Mouse (Mus musculus) Patski (cell line): Measurements from ENCODE around the gene Mdga2. TPM values are rescaled to one million over a fixed set of nuclear protein-coding genes. Genes with fewer than 3 reads are reported as not detected.

Experiments
- ATAC-seq: fragments of 100-300 bp; one replicate; pipeline ENCODE4 v1.8.0; 2021
- CTCF ChIA-PET: fragments of 350-600 bp; sonication (Branson Sonifier 250); formaldehyde crosslinking; loops from one replicate; lab custom pipeline; 2022; ENCODE audit warnings: inconsistent platforms; lab: Charles Lee
- POLR2A ChIA-PET: fragments of 350-600 bp; sonication (Branson Sonifier 250); formaldehyde crosslinking; loops from one replicate; lab custom pipeline; 2022; ENCODE audit warnings: antibody characterized with exemption, inconsistent platforms; lab: Charles Lee
- DNase-seq: peaks from one replicate; pipeline ENCODE4 v3.0.0-alpha.2; 2011; ENCODE audit warnings: low read depth, low spot score
- H3K27me3 ChIP-seq: fragments of 371-371 bp; one replicate; pipeline ENCODE4 v1.5.1; 2021
- CTCF ChIP-seq: fragments of 100-300 bp; IDR thresholded peaks from one replicate; pipeline ENCODE4 v1.5.1; 2021
- in situ Hi-C: fragments of 300-500 bp; cut with MboI; formaldehyde crosslinking; loops from 3 replicates; pipeline ENCODE4 v1.11.1; 2018; ENCODE audit warnings: low pct_unique_long_range_greater_than_20kb, mixed read lengths
- polyA plus RNA-seq: library from polyadenylated mRNA; unstranded; gene quantifications from one replicate; pipeline ENCODE4 v1.2.3, GENCODE M21; 2021

Gene Mdga2
- polyA plus RNA-seq, 1 experiment from 2014 or later = not detected

DNA sequence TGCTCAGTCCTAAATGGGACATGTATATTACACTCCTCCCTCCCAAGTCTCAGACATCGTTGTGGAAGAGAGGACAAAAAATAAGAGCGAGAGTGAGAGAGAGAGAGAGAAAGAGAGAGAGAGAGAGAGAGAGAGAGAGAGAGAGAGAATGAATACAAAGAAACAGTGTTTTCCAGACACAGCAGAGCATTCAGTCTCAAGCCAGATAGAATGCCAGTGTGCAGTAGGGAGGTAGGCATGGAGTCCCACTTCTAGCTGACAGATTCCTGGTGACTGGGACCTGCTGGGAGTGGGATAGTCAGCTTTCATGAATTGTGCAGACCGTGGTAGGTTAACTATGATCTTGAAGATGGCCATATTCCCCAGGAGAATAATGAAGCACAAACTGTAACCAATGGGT lies 542.8 kb downstream of the Mdga2 start:
- DNase-seq (no peak), ATAC-seq (no peak)
- in situ Hi-C loops = no loop called here
- CTCF ChIA-PET = no interaction called here
- TF ChIP-seq CTCF = no peak
- no peaks in the 10 kb centered on the region for H3K27me3 ChIP-seq
- POLR2A ChIA-PET = no interaction called here

DNA sequence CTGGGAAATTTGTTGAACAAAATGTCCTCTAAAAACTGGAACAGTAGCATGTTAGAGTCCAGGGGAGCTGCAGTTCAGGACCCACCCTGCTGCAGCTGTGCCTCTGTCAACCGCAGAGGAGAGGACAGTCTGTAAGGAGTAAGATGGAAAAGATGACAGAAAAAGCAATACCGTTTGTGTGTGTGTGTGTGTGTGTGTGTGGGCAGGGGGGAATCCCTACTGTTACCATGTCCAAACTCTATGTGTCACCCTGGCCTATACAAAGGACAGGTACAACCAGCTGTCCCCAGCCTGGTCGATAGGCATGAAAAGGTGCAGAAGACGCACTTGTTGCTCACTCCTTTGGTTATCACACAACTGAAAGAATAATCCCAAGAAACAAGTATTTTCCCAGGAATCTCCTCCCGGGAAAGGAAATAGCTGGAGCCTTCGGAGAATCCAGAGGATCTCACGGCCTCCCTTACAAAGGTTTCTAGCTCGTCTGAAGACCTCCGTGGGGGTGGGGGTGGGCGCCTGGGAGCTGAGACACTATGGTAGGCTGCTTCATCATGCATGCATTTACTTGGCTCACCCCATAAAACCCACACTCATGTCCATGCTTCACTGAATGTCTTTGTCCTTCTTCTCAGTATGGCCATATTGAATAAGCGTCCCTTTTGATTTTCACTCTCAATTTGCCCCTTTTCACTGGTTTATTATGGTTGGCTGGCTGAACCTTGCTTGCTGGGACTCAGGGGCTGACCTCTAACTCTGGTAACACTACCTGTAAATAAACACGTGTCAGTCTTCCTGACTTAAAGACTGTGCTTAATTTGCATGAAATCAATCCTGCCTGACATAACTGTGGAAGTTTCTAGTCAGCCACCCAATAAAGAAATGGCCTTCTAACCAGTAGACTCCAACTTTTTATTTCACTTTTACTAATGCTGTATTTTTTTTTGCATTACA lies 573.5 kb downstream of the Mdga2 start:
- ATAC-seq = no peak
- no peaks in the 10 kb centered on the region for H3K27me3 ChIP-seq
- ChIA-PET POLR2A (no interaction called here), CTCF (no interaction called here)
- in situ Hi-C loops = no loop called here
- no peak for TF ChIP-seq CTCF
- DNase-seq = no peak

DNA sequence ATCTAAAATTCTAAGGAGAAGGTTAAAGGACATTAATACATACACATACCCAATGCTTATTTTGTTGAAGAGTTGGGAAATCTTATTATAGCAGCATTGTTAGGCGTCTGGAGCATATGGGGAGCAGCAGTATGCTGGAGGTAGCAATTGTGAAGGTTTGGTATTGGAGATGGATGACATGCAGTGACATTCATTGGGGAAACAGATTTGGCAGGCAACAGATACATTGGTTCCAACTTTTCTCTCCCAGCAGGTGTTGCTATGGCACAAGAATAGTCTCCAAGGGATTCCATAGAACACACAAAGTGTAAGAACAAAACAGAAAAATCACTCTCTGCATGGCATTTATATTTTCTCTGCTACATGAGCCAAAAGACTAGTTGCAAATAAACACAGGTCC lies 581.9 kb downstream of the Mdga2 start:
- no peak for TF ChIP-seq CTCF
- ChIA-PET CTCF (no interaction called here), POLR2A (no interaction called here)

DNA sequence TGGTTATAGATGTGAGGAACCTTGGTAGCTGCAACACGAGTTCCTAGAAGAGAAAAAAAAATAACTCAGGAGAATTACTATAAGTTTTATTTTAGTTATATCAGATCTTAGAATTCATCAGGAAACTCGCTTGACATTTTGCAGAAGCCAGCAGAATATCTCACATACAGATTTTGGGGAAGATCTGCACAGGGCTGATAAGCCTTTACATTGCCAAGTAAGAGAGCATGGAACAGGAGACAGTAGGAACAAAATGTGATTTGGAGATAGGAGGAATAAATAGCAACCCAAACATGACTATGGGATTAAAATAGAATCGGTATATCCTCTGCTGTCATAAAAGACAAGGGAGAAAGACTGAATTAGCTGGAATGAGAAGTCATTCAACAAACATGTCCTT lies 602.4 kb downstream of the Mdga2 start:
- TF ChIP-seq CTCF = no peak
- CTCF ChIA-PET = no interaction called here
- in situ Hi-C loops = no loop called here
- DNase-seq = no peak
- H3K27me3 ChIP-seq = no peaks in the 10 kb centered on the region
- POLR2A ChIA-PET = no interaction called here
- ATAC-seq = no peak

More for the DNA sequence above, 581.9 kb downstream of the Mdga2 start:
- H3K27me3 ChIP-seq = no peaks in the 10 kb centered on the region
- no peak for ATAC-seq
- in situ Hi-C loops = no loop called here
- DNase-seq = no peak

DNA sequence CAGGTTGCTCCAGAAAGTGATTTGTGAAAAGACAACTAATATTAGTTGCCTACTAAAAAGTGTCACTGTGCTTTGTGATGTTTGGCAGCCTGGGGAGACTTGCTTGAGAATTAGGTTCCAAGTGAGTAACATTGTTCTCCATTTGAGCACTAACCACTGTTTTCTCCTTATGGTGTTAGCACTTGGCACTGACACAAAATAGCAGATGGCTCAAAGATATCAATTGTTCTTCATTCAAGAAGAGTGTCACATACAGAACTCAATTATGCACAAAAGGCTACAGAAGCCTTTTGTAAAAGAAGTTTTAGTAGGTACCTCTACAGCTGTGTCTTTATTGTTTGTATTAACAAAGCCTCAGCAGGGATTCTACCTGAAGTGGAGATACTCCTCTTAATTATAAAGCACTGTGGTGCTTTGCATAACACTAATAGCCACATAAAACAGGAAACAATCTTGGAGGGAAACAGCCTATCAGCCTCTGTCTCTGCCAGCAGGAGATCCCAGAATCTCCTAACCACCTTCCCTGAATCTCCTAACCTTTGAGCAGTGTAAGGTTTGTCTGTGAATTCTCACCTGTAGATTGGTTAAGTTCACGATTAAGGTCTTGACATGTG lies 630.6 kb downstream of the Mdga2 start:
- POLR2A ChIA-PET = no interaction called here
- H3K27me3 ChIP-seq = no peaks in the 10 kb centered on the region
- CTCF ChIA-PET = no interaction called here
- no peak for DNase-seq
- no peak for ATAC-seq
- TF ChIP-seq CTCF = no peak
- in situ Hi-C loops = no loop called here

DNA sequence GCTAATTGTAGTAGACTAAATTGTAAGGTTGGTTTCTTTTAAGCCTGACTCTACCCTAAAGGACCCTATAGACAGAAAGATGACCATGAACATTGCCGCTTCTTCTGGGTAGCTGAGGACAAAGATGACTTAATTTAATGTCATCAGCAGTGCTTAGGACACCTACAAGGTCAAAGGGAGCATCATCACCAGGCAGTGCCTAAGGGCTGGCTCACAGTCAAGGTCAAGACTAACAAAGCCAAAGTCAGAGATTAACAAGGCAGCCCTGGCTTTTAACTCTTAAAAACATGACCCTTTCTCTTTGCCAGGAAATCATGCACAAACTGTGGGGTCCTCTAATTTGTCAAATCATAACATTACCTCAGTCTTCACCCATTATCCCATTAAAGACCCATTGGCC lies 657.0 kb downstream of the Mdga2 start:
- CTCF ChIA-PET = no interaction called here
- ATAC-seq = no peak
- POLR2A ChIA-PET = no interaction called here
- no peak for DNase-seq
- H3K27me3 ChIP-seq = no peaks in the 10 kb centered on the region
- in situ Hi-C loops = no loop called here
- no peak for TF ChIP-seq CTCF

DNA sequence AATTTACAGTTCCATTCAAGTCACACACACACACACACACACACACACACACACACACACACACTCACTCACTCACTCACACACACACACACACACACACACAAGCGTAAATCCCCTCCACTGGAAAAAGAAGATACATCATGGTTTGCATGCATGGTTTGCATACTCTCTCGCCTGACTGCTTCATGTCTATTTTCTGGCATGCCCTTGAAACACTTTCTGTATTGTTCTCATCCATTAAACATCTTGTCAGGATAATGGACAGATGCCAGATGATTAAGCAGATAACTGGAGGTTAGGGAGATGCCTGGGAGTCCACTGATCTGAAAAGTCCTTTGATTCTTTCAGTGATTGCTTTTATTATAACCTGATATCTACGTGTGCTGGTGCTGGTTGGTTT lies 665.5 kb downstream of the Mdga2 start:
- TF ChIP-seq CTCF = no peak
- no peaks in the 10 kb centered on the region for H3K27me3 ChIP-seq
- no peak for ATAC-seq
- POLR2A ChIA-PET = no interaction called here
- no peak for DNase-seq
- CTCF ChIA-PET = no interaction called here
- in situ Hi-C loops = no loop called here

DNA sequence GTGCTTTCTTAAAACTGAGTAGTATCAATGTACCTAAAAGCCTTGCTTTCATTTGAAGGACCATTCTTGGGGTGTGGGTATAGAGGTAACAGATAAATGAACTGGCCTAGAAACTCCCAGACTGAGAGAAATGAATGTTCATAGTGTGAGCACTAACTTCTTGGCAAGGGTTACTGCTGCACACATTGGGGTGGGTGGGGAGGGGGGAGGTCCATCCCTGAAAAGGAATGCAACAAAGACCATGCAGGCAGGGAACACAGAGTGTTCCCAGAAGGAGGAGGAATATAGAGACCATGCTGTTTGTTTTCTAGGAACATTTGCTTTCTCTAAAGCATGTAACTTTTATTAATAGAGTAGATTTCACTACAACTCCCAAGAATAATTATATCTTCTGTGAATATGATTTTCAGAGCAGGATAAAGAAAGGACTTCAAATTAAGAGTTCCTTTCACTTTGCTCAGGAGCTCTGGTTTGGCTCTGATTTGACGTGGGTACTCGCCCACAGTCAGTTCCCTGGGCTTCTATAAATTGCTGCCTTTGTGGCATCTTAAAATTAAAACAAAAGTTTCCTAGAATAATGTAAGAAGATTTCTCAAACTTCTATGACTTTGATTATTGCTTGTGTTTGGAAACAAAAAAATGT lies 666.0 kb downstream of the Mdga2 start:
- in situ Hi-C loops = no loop called here

DNA sequence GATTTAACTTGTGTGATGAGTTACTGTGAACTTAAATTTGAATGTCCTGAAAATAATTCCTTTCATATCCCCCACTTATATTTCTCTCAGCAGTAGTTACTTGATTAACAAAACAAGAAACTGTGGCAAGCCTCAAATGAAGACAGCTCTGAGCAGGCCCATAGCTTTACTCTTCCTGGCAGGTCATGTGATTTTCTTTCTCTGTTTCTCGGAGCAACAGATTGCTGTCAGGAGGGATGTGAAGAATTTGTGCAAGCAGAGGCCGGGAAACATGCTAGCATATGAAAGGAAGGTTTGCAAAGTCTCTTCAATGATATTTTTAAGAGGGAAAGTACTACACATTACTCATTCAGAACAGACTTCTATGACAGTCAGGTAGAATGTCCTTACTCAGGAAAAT lies 697.4 kb downstream of the Mdga2 start:
- CTCF ChIA-PET = interaction anchor here (1.3 kb wide), 1 partner anchor 31 kb away, joined by 3 read pairs; no protein-coding TSS in a partner anchor
- TF ChIP-seq CTCF = no peak
- H3K27me3 ChIP-seq = no peaks in the 10 kb centered on the region
- DNase-seq (no peak), ATAC-seq (no peak)
- POLR2A ChIA-PET = no interaction called here
- in situ Hi-C loops = no loop called here

More for the DNA sequence above, 666.0 kb downstream of the Mdga2 start:
- no peaks in the 10 kb centered on the region for H3K27me3 ChIP-seq
- ChIA-PET CTCF (no interaction called here), POLR2A (no interaction called here)
- DNase-seq (no peak), ATAC-seq (no peak)
- no peak for TF ChIP-seq CTCF

DNA sequence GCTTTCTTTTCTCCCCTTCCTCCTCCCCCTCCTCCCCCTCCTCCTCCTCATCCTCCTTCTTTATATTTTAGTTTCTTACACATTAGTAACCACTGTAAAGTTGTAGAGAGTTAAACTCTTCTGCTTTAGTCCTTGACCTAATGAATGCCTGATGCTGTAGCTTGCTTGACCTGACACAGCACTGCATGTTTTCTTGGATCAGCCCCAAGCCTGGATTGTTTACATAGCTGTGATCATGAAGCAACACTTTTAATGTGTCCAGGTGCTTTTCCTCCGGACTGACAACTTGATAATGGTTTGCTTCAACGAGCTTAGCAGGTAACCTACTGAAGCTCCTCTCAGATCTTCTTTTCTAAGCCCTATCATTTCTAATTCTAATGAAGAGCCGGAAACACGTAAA lies 723.1 kb downstream of the Mdga2 start:
- in situ Hi-C loops = no loop called here
- ChIA-PET CTCF (no interaction called here), POLR2A (no interaction called here)
- TF ChIP-seq CTCF = no peak
- H3K27me3 ChIP-seq = no peaks in the 10 kb centered on the region
- DNase-seq (no peak), ATAC-seq (no peak)

DNA sequence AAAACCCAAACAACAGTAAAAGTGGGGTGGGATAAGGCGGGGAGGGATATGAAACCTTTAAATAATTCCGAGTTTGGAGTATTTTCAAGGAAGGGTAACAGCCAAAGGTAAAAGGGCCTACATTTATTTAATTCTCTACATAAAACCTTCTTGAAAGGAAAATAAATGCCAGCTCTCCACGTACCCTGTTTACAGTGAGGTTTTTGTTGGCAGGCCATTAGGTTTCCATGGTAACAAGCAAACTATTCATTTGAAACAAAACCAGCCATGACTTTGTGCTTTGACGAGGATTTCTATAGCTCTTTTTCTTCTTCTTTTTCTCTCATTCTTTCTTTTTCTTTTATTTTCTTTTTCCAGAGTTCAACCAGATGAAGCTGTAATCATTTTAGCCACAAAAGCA lies 751.5 kb downstream of the Mdga2 start:
- no peak for DNase-seq
- H3K27me3 ChIP-seq = no peaks in the 10 kb centered on the region
- POLR2A ChIA-PET = no interaction called here
- in situ Hi-C loops = no loop called here
- CTCF ChIA-PET = no interaction called here
- ATAC-seq = no peak
- TF ChIP-seq CTCF = no peak
